Mouse (Mus musculus) thymus, adult 2 months (tissue): ENCODE results near the gene Alpk3.

ENCODE experiments used
- CTCF ChIP-seq: fragments of 200-500 bp; IDR thresholded peaks from 2 replicates; pipeline ENCODE4 v1.5.1; 2012; ENCODE audit warnings: mild to moderate bottlenecking, control low read depth, low read length, moderate library complexity, borderline replicate concordance; ENCODE audit not compliant: control insufficient read depth, poor library complexity, insufficient read depth; ENCODE audit errors: extremely low read depth
- POLR2A ChIP-seq: fragments of 200-500 bp; IDR thresholded peaks from 2 replicates; pipeline ENCODE4 v1.6.1; 2012; ENCODE audit warnings: mild to moderate bottlenecking, low read length, control low read depth, moderate library complexity; ENCODE audit not compliant: control insufficient read depth, poor library complexity, insufficient read depth; ENCODE audit errors: extremely low read depth

DNA sequence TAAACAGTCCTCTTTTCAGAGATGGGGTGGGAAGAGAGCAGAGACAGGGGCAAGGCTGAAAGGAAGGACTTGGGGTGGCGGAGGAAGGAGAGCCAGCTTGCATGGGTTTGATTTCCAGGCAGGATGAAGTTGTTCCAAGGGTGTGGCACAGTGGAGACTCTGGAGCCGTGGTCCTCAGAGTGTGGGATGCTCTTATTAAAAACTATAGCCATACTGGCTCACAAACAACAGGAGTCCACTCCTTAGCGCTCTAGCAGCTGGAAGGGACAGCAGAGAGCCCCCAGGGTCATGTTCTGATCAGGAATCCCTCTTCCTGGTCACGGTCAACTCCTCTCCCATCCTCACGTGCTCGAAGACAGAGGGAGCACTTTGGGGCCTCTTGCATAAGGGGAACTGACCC is 76.0 kb downstream of the Alpk3 start:
- TF ChIP-seq CTCF (no peak), POLR2A (no peak)
